Mouse (Mus musculus): Measurements from ENCODE around the gene Scrg1. TPM values are rescaled to one million over a fixed set of nuclear protein-coding genes. Genes with fewer than 3 reads are reported as not detected.

Scrg1 gene
- 2.5 and 2.9 TPM in 2 replicates for polyA plus RNA-seq (2014; fragmentation: Nextera tagmentation; extraction: Ambion mirVana)

DNA sequence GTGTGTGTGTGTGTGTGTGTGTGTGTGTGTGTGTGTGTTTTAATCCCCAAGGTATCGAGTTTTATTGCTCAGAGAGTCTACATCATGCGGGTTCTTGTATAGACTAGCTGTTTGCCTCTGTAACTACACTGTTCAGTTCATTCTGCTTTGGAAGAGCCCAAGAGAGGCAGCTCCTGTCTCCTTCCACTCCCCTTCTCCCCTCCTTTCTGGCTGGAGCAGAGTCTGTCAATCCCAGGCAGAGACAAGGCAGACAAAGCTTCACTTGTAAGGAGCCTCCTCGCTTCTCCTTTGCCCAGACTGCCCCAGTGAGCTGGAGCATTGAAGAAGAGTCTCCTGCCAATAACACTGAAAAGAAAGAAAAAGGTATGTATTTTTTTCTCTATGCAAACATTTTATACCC lies at the start of gene Scrg1:
TSS of gene Scrg1 (plus strand) at position 159 of the 400 bp plus-strand sequence.
- H3K4me2 ChIP-seq (ENCODE audit: low read depth, low read length): no peak within 1 kb of the TSS
- H3K9me3 ChIP-seq (replicated peaks; ENCODE audit: control insufficient read depth, low read length): no peaks in the 10 kb centered on the region
- H3K36me3 ChIP-seq (replicated peaks; ENCODE audit: control insufficient read depth, insufficient read depth, low read depth, low read length): no peaks in the 10 kb centered on the region
- no peak within 1 kb of the TSS for H3K4me3 ChIP-seq (ENCODE audit: low read depth, low read length)
- H3K27ac ChIP-seq (replicated peaks; ENCODE audit: low read depth, low read length): no peak within 1 kb of the TSS
- 74% methylated on average over 3 of the region's 3 CpGs for WGBS
- H3K4me1 ChIP-seq (ENCODE audit: control insufficient read depth, insufficient read depth, low read length): no peaks in the 10 kb centered on the region
- no peaks in the 10 kb centered on the region for H3K27me3 ChIP-seq (ENCODE audit: control insufficient read depth, insufficient read depth, low read length)
- DNase-seq (ENCODE audit: low spot score): no peak
- ATAC-seq (replicated peaks; ENCODE audit: insufficient number of reproducible peaks, low FRiP score, low TSS enrichment, low read depth): no peak
- H3K9ac ChIP-seq (replicated peaks; ENCODE audit: low read length): no peak within 1 kb of the TSS

DNA sequence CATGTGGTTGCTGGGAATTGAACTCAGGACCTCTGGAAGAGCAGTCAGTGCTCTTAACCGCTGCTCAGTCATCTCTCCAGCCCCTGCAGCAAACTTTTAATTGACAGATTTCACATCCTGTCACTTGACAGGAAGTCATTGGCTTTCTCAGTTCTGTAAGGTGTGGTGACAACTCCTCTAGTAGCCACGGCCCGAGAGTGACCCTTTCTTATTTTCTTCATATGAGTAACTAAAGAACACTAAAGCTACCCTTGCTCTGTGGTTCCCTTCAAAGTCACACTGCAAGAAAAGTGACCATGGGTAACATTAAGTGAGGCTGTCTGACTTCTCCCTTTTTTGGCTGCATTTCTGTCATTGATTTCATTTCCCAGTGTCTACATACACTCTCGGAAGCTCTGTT lies 49.4 kb upstream of the Scrg1 start:
- 70% methylated on average over 4 of the region's 4 CpGs for WGBS
- H3K4me3 ChIP-seq (ENCODE audit: low read depth, low read length): no peak overlapping the region
- H3K4me2 ChIP-seq (ENCODE audit: low read depth, low read length): no peak overlapping the region
- ATAC-seq (replicated peaks; ENCODE audit: insufficient number of reproducible peaks, low FRiP score, low TSS enrichment, low read depth): no peak
- H3K9me3 ChIP-seq (replicated peaks; ENCODE audit: control insufficient read depth, low read length): no peaks in the 10 kb centered on the region
- no peaks in the 10 kb centered on the region for H3K4me1 ChIP-seq (ENCODE audit: control insufficient read depth, insufficient read depth, low read length)
- H3K36me3 ChIP-seq (replicated peaks; ENCODE audit: control insufficient read depth, insufficient read depth, low read depth, low read length): no peaks in the 10 kb centered on the region
- no peak for DNase-seq (ENCODE audit: low spot score)
- H3K27ac ChIP-seq (replicated peaks; ENCODE audit: low read depth, low read length): no peak overlapping the region
- no peak overlapping the region for H3K9ac ChIP-seq (replicated peaks; ENCODE audit: low read length)
- peaks cover 8% of the 10 kb centered on the region for H3K27me3 ChIP-seq (ENCODE audit: control insufficient read depth, insufficient read depth, low read length)

DNA sequence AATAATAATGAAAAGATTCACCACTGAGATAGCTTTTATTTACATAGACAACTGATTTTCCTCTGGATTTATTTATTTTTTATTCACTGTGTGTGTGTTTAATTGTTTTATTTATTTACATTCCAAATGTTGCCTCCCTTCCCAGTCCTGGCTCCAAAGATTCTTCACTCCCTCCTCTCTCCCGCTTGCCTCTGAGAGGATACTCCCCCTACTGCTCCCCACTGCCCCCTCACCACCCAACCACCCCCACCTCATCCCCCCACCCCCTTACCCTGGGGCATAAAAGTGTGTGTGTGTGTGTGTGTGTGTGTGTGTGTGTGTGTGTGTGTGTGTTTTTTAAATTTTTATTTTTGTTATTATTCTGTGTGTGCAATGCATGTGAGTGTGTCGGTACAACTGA lies 46.4 kb upstream of the Scrg1 start:
- Histone ChIP-seq H3K4me2 (ENCODE audit: low read depth, low read length) (no peak overlapping the region), H3K27me3 (ENCODE audit: control insufficient read depth, insufficient read depth, low read length) (peaks cover 8% of the 10 kb centered on the region)
- WGBS: 44% methylated on average over 2 of the region's 2 CpGs

DNA sequence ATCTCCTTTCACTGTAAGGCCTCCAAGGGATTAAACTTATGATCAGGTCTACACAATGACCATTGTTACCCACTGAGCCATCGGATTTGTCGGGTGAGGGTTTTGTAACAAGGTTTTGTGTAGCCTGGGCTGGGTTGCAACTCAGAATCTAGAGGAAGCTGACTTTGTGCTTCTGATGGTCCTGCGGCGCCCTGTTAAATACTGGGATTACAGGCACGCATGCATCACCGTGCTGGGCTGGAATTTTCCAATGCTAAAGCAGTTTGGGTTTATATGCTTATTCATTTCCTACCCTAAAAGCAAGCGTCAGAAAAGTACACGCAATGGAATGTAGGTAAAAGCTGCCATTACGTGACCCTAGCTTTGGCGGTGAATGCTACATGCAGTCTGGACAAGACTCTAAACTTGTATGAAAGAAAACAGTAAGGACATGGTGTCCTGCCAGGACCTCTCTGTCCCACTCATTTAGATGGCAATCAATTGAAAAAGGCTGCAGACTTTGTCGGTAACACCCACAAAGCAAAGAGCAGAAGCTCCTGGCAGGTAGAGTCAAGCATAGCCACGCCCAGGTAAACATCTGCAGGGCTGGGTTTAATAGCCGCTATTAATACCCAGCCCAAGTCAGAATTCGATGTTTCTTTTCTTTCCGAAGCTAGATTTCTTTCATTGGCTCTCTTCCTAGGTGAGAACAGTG lies 45.8 kb upstream of the Scrg1 start:
- H3K4me1 ChIP-seq (ENCODE audit: control insufficient read depth, insufficient read depth, low read length): no peaks in the 10 kb centered on the region
- H3K9ac ChIP-seq (replicated peaks; ENCODE audit: low read length): no peak overlapping the region
- H3K27ac ChIP-seq (replicated peaks; ENCODE audit: low read depth, low read length): no peak overlapping the region
- peaks cover 8% of the 10 kb centered on the region for H3K27me3 ChIP-seq (ENCODE audit: control insufficient read depth, insufficient read depth, low read length)
- H3K36me3 ChIP-seq (replicated peaks; ENCODE audit: control insufficient read depth, insufficient read depth, low read depth, low read length): no peaks in the 10 kb centered on the region
- H3K4me2 ChIP-seq (ENCODE audit: low read depth, low read length): peak overlapping the region; percentile 23
- 18% methylated on average over 15 of the region's 15 CpGs for WGBS
- H3K4me3 ChIP-seq (ENCODE audit: low read depth, low read length): 0 out of 2 replicates have a peak overlapping the region, but pooled peaks have one; percentile 2
- peak; percentile 18 for DNase-seq (ENCODE audit: low spot score)
- ATAC-seq (replicated peaks; ENCODE audit: insufficient number of reproducible peaks, low FRiP score, low TSS enrichment, low read depth): no peak
- H3K9me3 ChIP-seq (replicated peaks; ENCODE audit: control insufficient read depth, low read length): no peaks in the 10 kb centered on the region

More for the DNA sequence above, 46.4 kb upstream of the Scrg1 start:
- H3K9ac ChIP-seq (replicated peaks; ENCODE audit: low read length): no peak overlapping the region
- H3K4me3 ChIP-seq (ENCODE audit: low read depth, low read length): no peak overlapping the region
- no peaks in the 10 kb centered on the region for H3K9me3 ChIP-seq (replicated peaks; ENCODE audit: control insufficient read depth, low read length)
- H3K36me3 ChIP-seq (replicated peaks; ENCODE audit: control insufficient read depth, insufficient read depth, low read depth, low read length): no peaks in the 10 kb centered on the region
- no peak overlapping the region for H3K27ac ChIP-seq (replicated peaks; ENCODE audit: low read depth, low read length)
- no peak for ATAC-seq (replicated peaks; ENCODE audit: insufficient number of reproducible peaks, low FRiP score, low TSS enrichment, low read depth)
- H3K4me1 ChIP-seq (ENCODE audit: control insufficient read depth, insufficient read depth, low read length): no peaks in the 10 kb centered on the region
- no peak for DNase-seq (ENCODE audit: low spot score)

DNA sequence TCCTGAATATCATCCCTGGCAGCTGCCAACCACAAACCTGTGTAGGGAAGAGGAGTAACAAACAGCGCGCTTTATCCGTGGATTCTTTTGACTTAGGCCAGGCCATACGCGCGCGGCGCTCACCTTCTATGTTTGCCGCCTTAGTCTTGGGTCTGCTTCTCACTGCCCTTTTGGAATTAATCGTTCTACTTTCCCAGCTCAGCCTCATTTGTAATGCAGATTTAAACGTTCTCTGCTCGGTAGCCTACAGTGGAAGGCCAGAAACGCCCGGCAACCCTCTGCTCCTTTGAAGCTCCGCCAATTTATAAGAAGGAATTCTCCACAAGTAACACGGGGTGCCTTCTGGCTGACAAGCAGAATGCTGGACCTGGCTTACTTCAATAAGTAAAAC lies 45.3 kb upstream of the Scrg1 start:
- H3K9ac ChIP-seq (replicated peaks; ENCODE audit: low read length): no peak overlapping the region
- no peaks in the 10 kb centered on the region for H3K9me3 ChIP-seq (replicated peaks; ENCODE audit: control insufficient read depth, low read length)
- 3% methylated on average over 16 of the region's 16 CpGs for WGBS
- peak; percentile 65 for ATAC-seq (replicated peaks; ENCODE audit: insufficient number of reproducible peaks, low FRiP score, low TSS enrichment, low read depth)
- 0 out of 2 replicates have a peak overlapping the region, but pooled peaks have one; percentile 2 for H3K4me3 ChIP-seq (ENCODE audit: low read depth, low read length)
- no peak overlapping the region for H3K27ac ChIP-seq (replicated peaks; ENCODE audit: low read depth, low read length)
- H3K27me3 ChIP-seq (ENCODE audit: control insufficient read depth, insufficient read depth, low read length): peaks cover 8% of the 10 kb centered on the region
- H3K4me1 ChIP-seq (ENCODE audit: control insufficient read depth, insufficient read depth, low read length): no peaks in the 10 kb centered on the region
- H3K4me2 ChIP-seq (ENCODE audit: low read depth, low read length): peak overlapping the region; percentile 23
- H3K36me3 ChIP-seq (replicated peaks; ENCODE audit: control insufficient read depth, insufficient read depth, low read depth, low read length): no peaks in the 10 kb centered on the region
- DNase-seq (ENCODE audit: low spot score): peak; percentile 39

DNA sequence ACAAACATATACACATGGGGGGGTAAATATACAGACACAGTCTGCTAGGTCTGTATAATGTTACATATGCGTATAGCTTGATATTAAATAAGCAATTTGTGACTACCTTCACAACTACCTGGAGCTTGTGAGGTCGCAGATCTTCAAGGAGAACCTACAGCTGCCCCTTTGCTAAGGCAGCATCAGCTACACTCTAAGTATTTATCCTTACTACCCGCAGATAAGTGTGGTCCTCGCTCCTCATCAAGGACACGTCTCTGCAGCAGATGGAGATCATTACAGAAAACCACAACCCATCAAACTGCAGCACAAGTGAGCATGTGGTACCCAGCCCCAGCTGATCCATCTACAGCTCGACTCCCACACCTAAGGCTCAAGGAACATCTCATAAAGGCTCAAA lies 44.4 kb upstream of the Scrg1 start:
- Histone ChIP-seq H3K4me3 (ENCODE audit: low read depth, low read length) (no peak overlapping the region), H3K36me3 (replicated peaks; ENCODE audit: control insufficient read depth, insufficient read depth, low read depth, low read length) (no peaks in the 10 kb centered on the region), H3K4me1 (ENCODE audit: control insufficient read depth, insufficient read depth, low read length) (no peaks in the 10 kb centered on the region), H3K9me3 (replicated peaks; ENCODE audit: control insufficient read depth, low read length) (no peaks in the 10 kb centered on the region), H3K9ac (replicated peaks; ENCODE audit: low read length) (no peak overlapping the region), H3K27me3 (ENCODE audit: control insufficient read depth, insufficient read depth, low read length) (peaks cover 8% of the 10 kb centered on the region), H3K4me2 (ENCODE audit: low read depth, low read length) (no peak overlapping the region), H3K27ac (replicated peaks; ENCODE audit: low read depth, low read length) (no peak overlapping the region)
- DNase-seq (ENCODE audit: low spot score) (no peak), ATAC-seq (replicated peaks; ENCODE audit: insufficient number of reproducible peaks, low FRiP score, low TSS enrichment, low read depth) (no peak)
- WGBS: 75% methylated on average over 6 of the region's 6 CpGs

DNA sequence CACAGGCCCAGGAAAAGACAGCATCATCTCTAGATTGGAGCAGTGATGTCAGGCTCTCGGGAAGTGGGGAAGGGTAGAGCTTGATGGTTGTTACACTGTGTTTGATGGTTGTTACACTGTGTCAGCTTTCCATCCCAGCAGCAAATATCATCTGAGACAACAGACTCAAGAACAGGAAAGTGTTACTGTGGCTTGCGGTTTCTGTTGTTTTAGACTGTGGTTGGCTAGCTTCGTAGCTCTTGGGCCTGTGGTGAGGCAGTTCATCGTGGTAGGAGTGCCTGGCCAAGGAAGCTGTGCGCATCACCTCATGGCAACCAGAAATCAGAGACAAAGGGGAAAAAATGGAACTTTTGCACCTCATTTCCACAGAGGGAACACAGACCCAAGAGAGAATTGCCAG lies 38.9 kb upstream of the Scrg1 start:
- no peak overlapping the region for H3K4me2 ChIP-seq (ENCODE audit: low read depth, low read length)
- H3K4me3 ChIP-seq (ENCODE audit: low read depth, low read length): no peak overlapping the region
- DNase-seq (ENCODE audit: low spot score) (no peak), ATAC-seq (replicated peaks; ENCODE audit: insufficient number of reproducible peaks, low FRiP score, low TSS enrichment, low read depth) (no peak)
- H3K9ac ChIP-seq (replicated peaks; ENCODE audit: low read length): no peak overlapping the region
- no peaks in the 10 kb centered on the region for H3K4me1 ChIP-seq (ENCODE audit: control insufficient read depth, insufficient read depth, low read length)
- H3K9me3 ChIP-seq (replicated peaks; ENCODE audit: control insufficient read depth, low read length): no peaks in the 10 kb centered on the region
- H3K36me3 ChIP-seq (replicated peaks; ENCODE audit: control insufficient read depth, insufficient read depth, low read depth, low read length): no peaks in the 10 kb centered on the region
- no peaks in the 10 kb centered on the region for H3K27me3 ChIP-seq (ENCODE audit: control insufficient read depth, insufficient read depth, low read length)
- WGBS: 91% methylated on average over 5 of the region's 5 CpGs
- H3K27ac ChIP-seq (replicated peaks; ENCODE audit: low read depth, low read length): no peak overlapping the region

DNA sequence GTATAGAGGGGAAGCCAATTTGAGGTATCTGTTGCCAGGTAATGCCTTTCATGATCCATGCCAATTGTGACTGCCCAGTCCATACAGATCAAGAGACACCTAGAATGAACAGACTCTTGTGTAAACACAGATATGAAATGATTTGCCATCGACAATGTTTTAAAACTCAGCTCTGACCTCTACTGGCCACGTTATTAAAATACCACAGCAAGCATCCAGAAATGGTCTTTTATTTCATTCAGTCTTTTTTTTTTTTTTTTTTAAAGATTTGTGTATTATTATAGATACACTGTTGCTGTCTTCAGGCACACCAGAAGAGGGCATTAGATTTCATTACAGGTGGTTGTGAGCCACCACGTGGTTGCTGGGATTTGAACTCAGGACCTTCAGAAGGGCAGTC lies 29.6 kb upstream of the Scrg1 start:
- WGBS: 17% methylated on average over 3 of the region's 3 CpGs

More for the DNA sequence above, 29.6 kb upstream of the Scrg1 start:
- Histone ChIP-seq H3K4me3 (ENCODE audit: low read depth, low read length) (no peak overlapping the region), H3K4me2 (ENCODE audit: low read depth, low read length) (no peak overlapping the region), H3K9ac (replicated peaks; ENCODE audit: low read length) (no peak overlapping the region), H3K36me3 (replicated peaks; ENCODE audit: control insufficient read depth, insufficient read depth, low read depth, low read length) (no peaks in the 10 kb centered on the region), H3K27me3 (ENCODE audit: control insufficient read depth, insufficient read depth, low read length) (no peaks in the 10 kb centered on the region), H3K9me3 (replicated peaks; ENCODE audit: control insufficient read depth, low read length) (no peaks in the 10 kb centered on the region), H3K27ac (replicated peaks; ENCODE audit: low read depth, low read length) (no peak overlapping the region), H3K4me1 (ENCODE audit: control insufficient read depth, insufficient read depth, low read length) (no peaks in the 10 kb centered on the region)
- DNase-seq (ENCODE audit: low spot score): peak; percentile 52
- no peak for ATAC-seq (replicated peaks; ENCODE audit: insufficient number of reproducible peaks, low FRiP score, low TSS enrichment, low read depth)
